Mouse (Mus musculus) hindbrain, embryonic 13.5 days (tissue): ENCODE data around the gene AI467606. TPM values are rescaled to one million over a fixed set of nuclear protein-coding genes. Genes with fewer than 3 reads are reported as not detected.

Experiments
- ATAC-seq: fragments of 200-750 bp; cut with Nextera tagmentation; 2 replicates; pipeline ENCODE4 v1.8.0; 2017; ENCODE audit warnings: moderate TSS enrichment; ENCODE audit not compliant: low FRiP score
- H3K27ac ChIP-seq: fragments of 300-500 bp; sonication (generic); 2 replicates; pipeline ENCODE4 v1.5.1; 2015; ENCODE audit warnings: inconsistent platforms, mild to moderate bottlenecking, moderate library complexity
- H3K27me3 ChIP-seq: fragments of 300-500 bp; sonication (generic); 2 replicates; pipeline ENCODE4 v1.6.1; 2015; ENCODE audit warnings: mild to moderate bottlenecking, inconsistent platforms
- H3K36me3 ChIP-seq: fragments of 300-500 bp; sonication (generic); 2 replicates; pipeline ENCODE4 v1.6.1; 2015; ENCODE audit warnings: mild to moderate bottlenecking, inconsistent platforms
- H3K4me1 ChIP-seq: fragments of 300-500 bp; sonication (generic); replicated peaks from 2 replicates; pipeline ENCODE4 v1.6.1; 2015; ENCODE audit warnings: inconsistent platforms
- H3K4me2 ChIP-seq: fragments of 300-500 bp; sonication (generic); 2 replicates; pipeline ENCODE4 v1.6.1; 2015; ENCODE audit warnings: inconsistent platforms, mild to moderate bottlenecking, moderate library complexity
- H3K4me3 ChIP-seq: fragments of 300-500 bp; sonication (generic); 2 replicates; pipeline ENCODE4 v1.5.1; 2015; ENCODE audit warnings: mild to moderate bottlenecking, inconsistent platforms
- H3K9ac ChIP-seq: fragments of 300-500 bp; sonication (generic); 2 replicates; pipeline ENCODE4 v1.6.1; 2015; ENCODE audit warnings: mild to moderate bottlenecking, inconsistent platforms
- H3K9me3 ChIP-seq: fragments of 300-500 bp; sonication (generic); 2 replicates; pipeline ENCODE4 v1.6.1; 2016; ENCODE audit warnings: inconsistent platforms
- WGBS: fragments of 180-500 bp; shearing (Covaris S2); methylation state at CpG from one replicate; pipeline ENCODE4 v1.1.7; 2015; 5-methylcytosine and 5-hydroxymethylcytosine counted together
- microRNA-seq: library from miRNA; unstranded; fragments of <30 nt; microRNA quantifications from one replicate; pipeline ENCODE4, GENCODE M21; 2016
- polyA plus RNA-seq: library from polyadenylated mRNA; unstranded; fragments of >200 nt; fragmentation: Nextera tagmentation; extraction: Ambion mirVana; gene quantifications from 2 replicates; pipeline ENCODE4 v1.2.1, GENCODE M21; 2015

Gene AI467606
- polyA plus RNA-seq, 1 experiment from 2014 or later: 1.5 TPM

DNA sequence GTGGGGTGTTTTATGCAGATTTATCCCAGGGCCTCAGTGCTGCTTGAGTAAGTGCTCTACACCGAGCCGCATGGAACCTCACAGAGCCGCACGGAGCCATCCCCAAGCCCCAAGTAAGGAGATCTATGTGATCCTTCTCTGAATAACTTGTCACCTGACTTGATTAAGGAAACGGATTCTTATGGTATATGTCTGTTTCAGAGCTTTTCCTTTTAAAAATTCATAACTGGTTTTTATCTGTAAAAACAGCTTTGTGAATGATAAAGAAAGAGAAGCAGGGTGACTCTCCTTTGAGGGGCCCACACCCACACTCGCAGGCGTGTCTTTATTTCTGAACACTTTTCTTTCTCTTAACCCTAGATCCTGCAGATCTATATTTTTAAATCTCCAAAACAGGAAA, 47.9 kb downstream of the AI467606 start:
- no peak for ATAC-seq
- Histone ChIP-seq H3K27ac (no peak overlapping the region), H3K9me3 (no peaks in the 10 kb centered on the region), H3K27me3 (no peaks in the 10 kb centered on the region), H3K4me3 (no peak overlapping the region), H3K36me3 (no peaks in the 10 kb centered on the region), H3K4me1 (no peaks in the 10 kb centered on the region), H3K4me2 (no peak overlapping the region), H3K9ac (no peak overlapping the region)
- 93% methylated on average over 7 of the region's 7 CpGs for WGBS

DNA sequence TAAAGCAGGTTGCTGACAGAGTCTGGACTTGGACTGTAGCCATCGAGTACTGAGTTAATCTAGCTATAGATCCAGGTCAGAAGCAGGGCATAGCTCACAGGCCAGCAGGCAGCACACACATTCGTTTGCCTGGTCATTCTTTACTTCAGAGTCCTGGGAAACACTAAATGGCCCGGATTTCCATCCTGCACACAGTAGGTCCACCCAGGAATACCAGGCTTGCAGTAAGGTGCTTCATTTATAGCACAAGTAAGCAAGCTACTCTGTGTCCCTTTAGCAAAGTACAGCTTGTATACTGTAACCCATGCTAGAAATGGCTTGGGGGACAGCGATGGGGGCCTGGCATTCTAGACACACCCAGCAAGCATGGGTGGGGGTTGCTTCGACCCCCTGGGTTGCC, 48.4 kb downstream of the AI467606 start:
- Histone ChIP-seq H3K9me3 (no peaks in the 10 kb centered on the region), H3K27me3 (no peaks in the 10 kb centered on the region), H3K27ac (no peak overlapping the region), H3K4me1 (no peaks in the 10 kb centered on the region), H3K9ac (no peak overlapping the region), H3K4me3 (no peak overlapping the region), H3K36me3 (no peaks in the 10 kb centered on the region), H3K4me2 (no peak overlapping the region)
- WGBS: 55% methylated on average over 5 of the region's 5 CpGs
- ATAC-seq: no peak

DNA sequence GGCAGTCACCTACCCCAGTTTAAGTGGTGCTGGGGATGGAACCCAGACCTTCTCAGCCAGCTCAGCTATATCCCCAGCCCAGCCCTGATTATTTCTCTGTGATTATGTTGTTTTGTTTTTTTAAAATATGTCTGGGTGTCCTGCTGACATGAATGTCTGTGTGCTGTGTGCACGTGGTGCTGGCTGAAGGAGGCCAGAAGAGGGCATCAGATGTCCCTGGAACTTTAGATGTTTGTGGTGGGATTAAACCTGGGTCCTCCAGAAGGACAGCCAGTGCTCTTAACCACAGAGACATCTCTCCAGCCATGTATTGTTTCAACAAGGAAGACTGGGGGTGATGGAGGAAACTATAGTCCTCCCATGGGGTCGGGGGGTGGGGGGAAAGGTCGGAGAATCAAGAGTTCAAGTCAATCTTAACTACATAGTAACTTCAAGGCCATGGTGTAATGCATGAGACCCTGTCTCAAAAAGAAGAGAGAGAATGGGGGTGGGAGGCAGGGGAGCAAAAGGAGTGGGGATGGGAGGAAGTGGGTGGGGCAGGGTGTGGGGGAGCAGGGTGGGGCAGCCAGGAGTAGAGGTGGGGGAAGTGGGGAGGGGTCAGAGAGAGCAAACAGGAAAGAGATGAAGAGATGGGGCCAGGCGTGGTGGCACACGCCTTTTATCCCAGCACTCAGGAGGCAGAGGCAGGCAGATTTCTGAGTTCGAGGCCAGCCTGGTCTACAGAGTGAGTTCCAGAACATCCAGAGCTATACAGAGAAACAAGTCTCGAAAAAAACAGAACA, 49.7 kb downstream of the AI467606 start:
- WGBS: 71% methylated on average over 7 of the region's 7 CpGs
- no peak overlapping the region for H3K4me2 ChIP-seq
- ATAC-seq: no peak
- no peak overlapping the region for H3K9ac ChIP-seq
- H3K27ac ChIP-seq: no peak overlapping the region
- no peaks in the 10 kb centered on the region for H3K4me1 ChIP-seq
- no peaks in the 10 kb centered on the region for H3K9me3 ChIP-seq
- H3K27me3 ChIP-seq: no peaks in the 10 kb centered on the region
- no peaks in the 10 kb centered on the region for H3K36me3 ChIP-seq
- H3K4me3 ChIP-seq: no peak overlapping the region

- H3K4me2 ChIP-seq: no peak overlapping the region
Measured at GRCm38 (mm10) chr7:127142214-127142613, 51.1 kb downstream of the AI467606 start.

DNA sequence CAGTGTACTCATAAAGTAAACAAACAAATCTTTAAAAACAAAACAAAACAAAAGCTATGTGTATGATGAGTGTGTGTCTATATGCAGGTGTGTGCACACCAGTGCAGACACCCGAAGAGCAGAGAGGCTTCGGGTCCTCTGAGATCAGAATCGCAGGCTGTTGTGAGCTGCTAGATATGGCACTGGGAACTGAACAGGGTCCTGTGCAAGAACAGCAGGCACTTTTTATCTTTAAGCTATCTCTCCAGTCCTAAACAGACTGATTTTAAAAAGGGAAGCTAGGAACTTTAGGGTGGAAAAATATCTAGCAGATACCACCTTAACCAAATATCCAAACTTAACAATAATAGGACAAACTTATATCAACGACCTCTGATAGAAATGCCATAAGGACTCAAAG, 51.5 kb downstream of the AI467606 start:
- no peaks in the 10 kb centered on the region for H3K36me3 ChIP-seq
- H3K4me1 ChIP-seq: no peaks in the 10 kb centered on the region
- H3K27me3 ChIP-seq: no peaks in the 10 kb centered on the region
- H3K9ac ChIP-seq: no peak overlapping the region
- H3K4me2 ChIP-seq: no peak overlapping the region
- H3K4me3 ChIP-seq: no peak overlapping the region
- H3K9me3 ChIP-seq: no peaks in the 10 kb centered on the region
- no peak for ATAC-seq
- WGBS: 93% methylated on average over 4 of the region's 4 CpGs
- H3K27ac ChIP-seq: no peak overlapping the region

More at GRCm38 (mm10) chr7:127142214-127142613, 51.1 kb downstream of the AI467606 start:
- no peaks in the 10 kb centered on the region for H3K9me3 ChIP-seq
- H3K27me3 ChIP-seq: no peaks in the 10 kb centered on the region
- no peak overlapping the region for H3K27ac ChIP-seq
- 54% methylated on average over 2 of the region's 2 CpGs for WGBS
- H3K4me1 ChIP-seq: no peaks in the 10 kb centered on the region
- no peak overlapping the region for H3K4me3 ChIP-seq
- no peak overlapping the region for H3K9ac ChIP-seq
- H3K36me3 ChIP-seq: no peaks in the 10 kb centered on the region
- ATAC-seq: no peak

Small RNAs within 50 kb of the gene (microRNA-seq; reads per million reads assigned to microRNA genes)
- not detected for gene Gm44343

Other genes with a start within 250 kb of the AI467606 start
- 7.1 and 9.3 TPM in 2 replicates for gene Doc2a, start 243.9 kb upstream of the AI467606 start, polyA plus RNA-seq
- gene Hirip3, start 229.4 kb upstream of the AI467606 start, polyA plus RNA-seq: 20.2 and 25.7 TPM in 2 replicates
- gene Ino80e, start 229.0 kb upstream of the AI467606 start, polyA plus RNA-seq: 81.8 and 89.4 TPM in 2 replicates
- 57.2 and 57.4 TPM in 2 replicates for gene Taok2, start 206.7 kb upstream of the AI467606 start, polyA plus RNA-seq
- gene Tmem219, start 168.4 kb upstream of the AI467606 start, polyA plus RNA-seq: 26.3 and 28.4 TPM in 2 replicates
- 98.7 and 101 TPM in 2 replicates for gene Kctd13, start 162.5 kb upstream of the AI467606 start, polyA plus RNA-seq
- 6.1 and 6.4 TPM in 2 replicates for gene Asphd1, start 141.8 kb upstream of the AI467606 start, polyA plus RNA-seq
- gene Sez6l2, start 140.8 kb upstream of the AI467606 start, polyA plus RNA-seq: 32.7 and 36.7 TPM in 2 replicates
- 109 and 112 TPM in 2 replicates for gene Cdipt, start 115.4 kb upstream of the AI467606 start, polyA plus RNA-seq
- gene Cdiptos, start 115.3 kb upstream of the AI467606 start, polyA plus RNA-seq: 1.2 and 1.4 TPM in 2 replicates
- gene Mvp, start 76.7 kb upstream of the AI467606 start, polyA plus RNA-seq: 4.5 and 5.2 TPM in 2 replicates
- 0.45 and 1.1 TPM in 2 replicates for gene Pagr1b, start 74.9 kb upstream of the AI467606 start, polyA plus RNA-seq
- gene Pagr1a, start 74.0 kb upstream of the AI467606 start, polyA plus RNA-seq: 41.8 and 53.4 TPM in 2 replicates
- 66.8 and 73.4 TPM in 2 replicates for gene Gm42742, start 70.3 kb upstream of the AI467606 start, polyA plus RNA-seq
- gene Prrt2, start 70.1 kb upstream of the AI467606 start, polyA plus RNA-seq: 18.3 and 19.2 TPM in 2 replicates
- 59.8 and 60.8 TPM in 2 replicates for gene Maz, start 64.3 kb upstream of the AI467606 start, polyA plus RNA-seq
- 30.2 and 32.6 TPM in 2 replicates for gene Kif22, start 48.9 kb upstream of the AI467606 start, polyA plus RNA-seq
- not detected in 2 replicates for gene Zg16, start 4.0 kb upstream of the AI467606 start, polyA plus RNA-seq
- 0.54 and 0.68 TPM in 2 replicates for gene Qprt, start 30.9 kb downstream of the AI467606 start, polyA plus RNA-seq
- 0.06 and 0.09 TPM in 2 replicates for gene Spn, start 46.5 kb downstream of the AI467606 start, polyA plus RNA-seq
- gene Cd2bp2, start 104.7 kb downstream of the AI467606 start, polyA plus RNA-seq: 83.1 and 84.6 TPM in 2 replicates
- 28.0 and 31.3 TPM in 2 replicates for gene Tbc1d10b, start 117.1 kb downstream of the AI467606 start, polyA plus RNA-seq
- 11.0 and 15.5 TPM in 2 replicates for gene Mylpf, start 117.5 kb downstream of the AI467606 start, polyA plus RNA-seq
- gene Zfp553, start 141.7 kb downstream of the AI467606 start, polyA plus RNA-seq: 58.8 and 61.9 TPM in 2 replicates
- gene Sept1, start 141.8 kb downstream of the AI467606 start, polyA plus RNA-seq: 21.8 and 23.1 TPM in 2 replicates
- 54.4 and 57.4 TPM in 2 replicates for gene Zfp771, start 152.9 kb downstream of the AI467606 start, polyA plus RNA-seq
- 121 and 124 TPM in 2 replicates for gene Dctpp1, start 169.3 kb downstream of the AI467606 start, polyA plus RNA-seq
- gene Sephs2, start 182.7 kb downstream of the AI467606 start, polyA plus RNA-seq: 59.7 and 60.7 TPM in 2 replicates
- gene Itgal, start 204.9 kb downstream of the AI467606 start, polyA plus RNA-seq: 0.32 and 0.38 TPM in 2 replicates